In the genomic region with DNA sequence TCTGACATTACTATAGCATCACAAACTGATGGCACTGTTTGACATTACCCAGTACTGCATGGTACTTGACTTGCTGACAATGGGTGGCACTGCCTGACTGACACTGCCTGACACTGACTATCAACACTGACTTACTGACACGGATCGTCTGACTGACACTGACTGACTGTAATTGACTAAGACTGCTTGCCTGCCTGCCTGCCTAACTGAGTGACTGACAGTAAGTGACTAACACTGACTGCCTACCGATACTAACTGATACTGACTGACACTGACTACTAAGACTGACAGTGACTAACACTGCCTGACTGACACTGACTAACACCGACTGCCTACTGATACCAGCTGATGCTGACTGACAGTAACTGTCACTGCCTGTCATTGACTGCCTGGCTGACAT, we compare ENCODE assay signal across 27 mouse cellular contexts. TPM values are rescaled to one million over a fixed set of nuclear protein-coding genes. Genes with fewer than 3 reads are reported as not detected.
DNase-seq lines count a peak whose midpoint lies in the region; ATAC-seq and TF ChIP-seq lines count a peak whose summit lies in the region.
"Had no signal": no experiment of that assay in that cellular context is flagged by ENCODE, and none has a peak within 500 bp of the region (broad histone marks: within the 10 kb centered on the region; RNA-seq: fewer than 3 reads in every experiment).

No protein-coding gene starts in this region.

- peak; percentile 9 for DNase-seq in embryo, embryonic 10 days (ENCODE audit: low spot score)
- no peak for DNase-seq in embryo, embryonic 10.5 days (ENCODE audit: low spot score)
- DNase-seq in heart, adult 9 months (ENCODE audit: low spot score in 2 of 2), result no peak
- DNase-seq in midbrain, postnatal 0 days (ENCODE audit: low spot score), result no peak
- peak; percentile 48 for DNase-seq in naive thymus-derived CD4-positive, alpha-beta T cell, adult 2 months (ENCODE audit: low read depth)
- DNase-seq in layer of hippocampus, adult 18-20 months (ENCODE audit: low spot score in 2 of 2), result no peak
- DNase-seq: adrenal gland, postnatal 36 days; cerebellum, adult 18-20 months; cerebellum, postnatal 36 days; heart, adult 2 months; kidney, adult 18-20 months; liver, embryonic 13.5 days; lung, embryonic 14.5 days; lung, postnatal 4 days; thymus, adult 18-20 months had no signal

- 20% methylated on average over 4 of the region's 4 CpGs for WGBS in heart, embryonic 12.5 days
- WGBS in midbrain, postnatal 0 days, result 58% methylated on average over 4 of the region's 4 CpGs
- 65% methylated on average over 4 of the region's 4 CpGs for WGBS in midbrain, embryonic 13.5 days

- no peak overlapping the region for H3K9ac ChIP-seq in heart, embryonic 12.5 days
- no peak overlapping the region for H3K9ac ChIP-seq in midbrain, postnatal 0 days (replicated peaks; ENCODE audit: low read length, poor library complexity, severe bottlenecking)
- no peak overlapping the region for H3K9ac ChIP-seq in midbrain, embryonic 13.5 days (replicated peaks)
- H3K9ac ChIP-seq: hindbrain, embryonic 12.5 days; limb, embryonic 13.5 days; liver, embryonic 13.5 days; lung, embryonic 14.5 days had no signal

- no peak overlapping the region for H3K4me2 ChIP-seq in heart, embryonic 12.5 days
- H3K4me2 ChIP-seq in midbrain, postnatal 0 days (ENCODE audit: low read depth, low read length, poor library complexity, severe bottlenecking), result no peak overlapping the region
- no peak overlapping the region for H3K4me2 ChIP-seq in midbrain, embryonic 13.5 days (replicated peaks)
- H3K4me2 ChIP-seq: hindbrain, embryonic 12.5 days; limb, embryonic 13.5 days; liver, embryonic 13.5 days; lung, embryonic 14.5 days had no signal

- H3K4me1 ChIP-seq in heart, embryonic 12.5 days (replicated peaks), result no peaks in the 10 kb centered on the region; the same call in 1 of the 2 replicates
- no peaks in the 10 kb centered on the region for H3K4me1 ChIP-seq in midbrain, postnatal 0 days (ENCODE audit: insufficient read depth, low read length)
- H3K4me1 ChIP-seq in midbrain, embryonic 13.5 days (replicated peaks), result 0 out of 2 replicates have a peak, but pooled peaks cover 3% of the 10 kb centered on the region
- H3K4me1 ChIP-seq: hindbrain, embryonic 12.5 days; limb, embryonic 13.5 days; liver, embryonic 13.5 days had no signal

- no peaks in the 10 kb centered on the region for H3K36me3 ChIP-seq in heart, embryonic 12.5 days
- H3K36me3 ChIP-seq in midbrain, postnatal 0 days (ENCODE audit: insufficient read depth, low read length), result no peaks in the 10 kb centered on the region
- no peaks in the 10 kb centered on the region for H3K36me3 ChIP-seq in midbrain, embryonic 13.5 days
- H3K36me3 ChIP-seq: embryonic facial prominence, embryonic 10.5 days; hindbrain, embryonic 12.5 days; limb, embryonic 13.5 days; liver, embryonic 13.5 days had no signal

- 0 out of 2 replicates have a peak, but pooled peaks have one; percentile 29 for ATAC-seq in heart, embryonic 12.5 days (ENCODE audit: insufficient number of reproducible peaks, low FRiP score)
- ATAC-seq in midbrain, postnatal 0 days (ENCODE audit: low FRiP score), result peak; percentile 70; the same call in 1 of the 2 replicates
- no peak for ATAC-seq in midbrain, embryonic 13.5 days

- H3K27ac ChIP-seq in heart, embryonic 12.5 days (ENCODE audit: poor library complexity, severe bottlenecking), result no peak overlapping the region
- no peak overlapping the region for H3K27ac ChIP-seq in midbrain, postnatal 0 days (ENCODE audit: low read depth, low read length)
- no peak overlapping the region for H3K27ac ChIP-seq in midbrain, embryonic 13.5 days
- H3K27ac ChIP-seq: embryonic facial prominence, embryonic 10.5 days; heart, adult 2 months; hindbrain, embryonic 12.5 days; kidney, postnatal 0 days; limb, embryonic 13.5 days; liver, embryonic 13.5 days had no signal

- H3K27me3 ChIP-seq in heart, embryonic 12.5 days (replicated peaks), result no peaks in the 10 kb centered on the region
- no peaks in the 10 kb centered on the region for H3K27me3 ChIP-seq in midbrain, postnatal 0 days (ENCODE audit: insufficient read depth, low read length)
- H3K27me3 ChIP-seq in midbrain, embryonic 13.5 days, result no peaks in the 10 kb centered on the region
- H3K27me3 ChIP-seq: CH12.LX; hindbrain, embryonic 12.5 days; limb, embryonic 13.5 days; liver, embryonic 13.5 days had no signal

- TF ChIP-seq CTCF in midbrain, postnatal 0 days (IDR thresholded peaks at IDR 0.05), result no peak

- no peak overlapping the region for H3K4me3 ChIP-seq in heart, embryonic 12.5 days
- no peak overlapping the region for H3K4me3 ChIP-seq in midbrain, postnatal 0 days (ENCODE audit: low read depth, low read length)
- H3K4me3 ChIP-seq in midbrain, embryonic 13.5 days (replicated peaks), result no peak overlapping the region
- H3K4me3 ChIP-seq: embryonic facial prominence, embryonic 10.5 days; heart, adult 2 months; hindbrain, embryonic 12.5 days; limb, embryonic 13.5 days; liver, embryonic 13.5 days had no signal

- no peaks in the 10 kb centered on the region for H3K9me3 ChIP-seq in heart, embryonic 12.5 days (replicated peaks)
- no peaks in the 10 kb centered on the region for H3K9me3 ChIP-seq in midbrain, postnatal 0 days (ENCODE audit: low read length)
- no peaks in the 10 kb centered on the region for H3K9me3 ChIP-seq in midbrain, embryonic 13.5 days
- H3K9me3 ChIP-seq: embryonic facial prominence, embryonic 10.5 days; hindbrain, embryonic 12.5 days; limb, embryonic 13.5 days; liver, embryonic 13.5 days had no signal

RNA-seq across cellular contexts. Expression of a gene that starts 17.5 kb away (rescaled TPM):
- not detected in 2 replicates for polyA plus RNA-seq in heart, embryonic 12.5 days (2016; fragmentation: Nextera tagmentation; extraction: Ambion mirVana)
- not detected in 2 replicates for total RNA-seq in midbrain, postnatal 0 days (2014; rRNA removed)
- polyA plus RNA-seq in midbrain, postnatal 0 days (2015; fragmentation: Nextera tagmentation; extraction: Ambion mirVana), result not detected in 2 replicates
- polyA plus RNA-seq in midbrain, embryonic 13.5 days (2015; fragmentation: Nextera tagmentation; extraction: Ambion mirVana), result not detected in 2 replicates
- not detected for total RNA-seq in layer of hippocampus, adult 18-20 months (2021)
- total RNA-seq: adrenal gland, postnatal 36 days; CH12.LX; gastrocnemius, adult 8-10 months; heart, adult 2 months; layer of hippocampus, postnatal 25 days; left cerebral cortex, postnatal 14 days had no signal
- polyA plus RNA-seq: heart, postnatal 0 days; hindbrain, embryonic 12.5 days; liver, embryonic 13.5 days; neural tube, embryonic 14.5 days had no signal

Comparison
In these comparisons a context has a peak if more than half of its experiments do, and no peak if none do; other contexts are left out.
1. DNase-seq: peak in embryo, embryonic 10 days (single experiment) and naive thymus-derived CD4-positive, alpha-beta T cell, adult 2 months (single experiment); none in embryo, embryonic 10.5 days (single experiment), heart, adult 9 months (0 of 2), midbrain, postnatal 0 days (single experiment) and layer of hippocampus, adult 18-20 months (0 of 2).